Mouse (Mus musculus) lung, adult 2 months (tissue): ENCODE measurements around the gene Gm28305. TPM values are rescaled to one million over a fixed set of nuclear protein-coding genes. Genes with fewer than 3 reads are reported as not detected.

Experiments
- DNase-seq: peaks from one replicate; pipeline ENCODE4 v3.0.0; 2022
- H3K4me1 ChIP-seq: fragments of 200-500 bp; 2 replicates; pipeline ENCODE4 v1.6.1; 2011; ENCODE audit warnings: low read length; ENCODE audit not compliant: control insufficient read depth, insufficient read depth
- H3K4me3 ChIP-seq: fragments of 200-500 bp; replicated peaks from 2 replicates; pipeline ENCODE3; 2011; ENCODE audit warnings: low read depth, mild to moderate bottlenecking, control low read depth, low read length; ENCODE audit errors: extremely low read depth
- CTCF ChIP-seq: fragments of 200-500 bp; IDR thresholded peaks from 2 replicates; pipeline ENCODE4 v1.5.1; 2011; ENCODE audit warnings: mild to moderate bottlenecking, low read length, control low read depth; ENCODE audit not compliant: insufficient read depth
- POLR2A ChIP-seq: fragments of 200-500 bp; IDR thresholded peaks from 2 replicates; pipeline ENCODE4 v1.6.1; 2011; ENCODE audit warnings: low read depth, mild to moderate bottlenecking, control low read depth, low read length, borderline replicate concordance; ENCODE audit errors: extremely low read depth
- WGBS: fragments of 180-500 bp; shearing (Covaris S2); methylation state at CpG from one replicate; pipeline ENCODE4 v1.1.7; 2018; 5-methylcytosine and 5-hydroxymethylcytosine counted together
- polyA plus RNA-seq: library from polyadenylated mRNA; depleted of rRNA; stranded (reverse); fragments of >200 nt; gene quantifications from 2 replicates; pipeline ENCODE4 v1.2.3, GENCODE M21; 2012; rRNA removed

Gene Gm28305
- polyA plus RNA-seq, 1 experiment, result not detected

DNA sequence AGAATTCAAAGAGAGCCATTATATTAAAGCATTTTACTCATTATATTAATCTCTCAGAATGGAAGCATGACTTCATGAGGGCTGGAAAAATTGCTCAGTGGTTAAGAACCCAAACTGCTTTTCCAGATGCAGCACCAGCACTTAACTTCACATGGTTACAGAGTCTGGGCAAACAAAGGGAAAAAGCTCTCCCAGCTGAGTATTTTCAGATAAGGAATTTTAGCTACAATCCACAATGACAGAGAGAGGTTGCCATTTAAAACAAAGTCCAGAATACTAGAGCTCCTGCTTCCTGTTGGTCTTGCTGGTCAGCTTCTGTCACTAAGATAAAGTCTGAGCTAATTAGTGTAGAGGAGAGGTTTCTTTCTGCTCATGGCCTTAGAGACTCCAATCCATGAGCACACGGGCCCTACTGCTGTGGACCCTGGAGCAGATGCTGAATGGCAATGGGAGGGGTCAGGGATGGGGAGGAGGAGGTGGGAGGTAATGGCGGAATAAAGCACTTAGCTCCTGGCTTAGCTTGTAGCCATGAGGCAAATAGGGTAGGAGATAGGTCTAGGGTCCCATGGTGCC is 68.2 kb downstream of the Gm28305 start:
- WGBS, result 80% methylated on average over 2 of the region's 2 CpGs
- H3K4me3 ChIP-seq, result no peak overlapping the region
- no peak for DNase-seq
- no peaks in the 10 kb centered on the region for H3K4me1 ChIP-seq
- TF ChIP-seq POLR2A (no peak), CTCF (no peak)

DNA sequence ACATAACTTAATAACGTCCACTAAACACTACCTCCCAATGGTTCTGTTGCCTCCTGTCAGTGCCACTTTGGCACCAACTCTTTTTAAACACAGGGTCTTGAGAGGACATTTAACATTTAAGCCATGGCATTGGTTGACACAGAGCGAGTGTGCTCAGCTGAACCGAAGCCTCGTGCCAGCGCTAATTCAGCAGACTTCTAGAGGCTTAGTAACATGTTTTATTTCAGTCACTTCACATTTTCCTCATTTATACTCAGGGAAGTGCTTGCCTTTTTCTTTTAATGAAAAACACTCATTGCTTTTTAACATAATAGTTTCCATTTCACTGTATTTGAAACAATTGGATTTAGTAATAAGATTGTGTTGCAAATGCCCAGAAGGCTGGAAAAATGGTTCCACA is 68.7 kb downstream of the Gm28305 start:
- WGBS, result 89% methylated on average over 5 of the region's 5 CpGs
- no peak for DNase-seq
- no peak for TF ChIP-seq CTCF
- no peak for TF ChIP-seq POLR2A

DNA sequence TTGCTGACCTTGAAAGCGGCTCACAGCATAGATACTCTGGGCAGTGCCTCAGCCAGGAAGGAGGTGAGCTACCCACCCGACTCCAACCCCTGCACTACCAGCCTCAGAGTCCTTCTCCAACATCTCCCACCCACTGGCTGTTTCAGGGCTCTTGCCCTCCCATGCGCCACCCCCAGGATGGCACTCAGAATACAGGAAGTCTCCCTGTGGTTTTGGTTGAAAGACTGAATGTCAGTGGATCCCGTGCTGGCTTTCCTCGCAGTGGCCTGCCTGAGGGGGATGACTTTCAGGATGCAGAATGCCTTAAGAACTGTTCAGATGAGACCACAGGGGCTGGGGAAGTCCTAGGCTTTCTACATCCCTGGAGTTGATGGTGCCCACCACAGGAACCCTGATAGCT is 82.6 kb downstream of the Gm28305 start:
- TF ChIP-seq CTCF, result no peak
- TF ChIP-seq POLR2A, result no peak
- WGBS, result 60% methylated on average over 5 of the region's 5 CpGs
- Histone ChIP-seq H3K4me3 (no peak overlapping the region), H3K4me1 (no peaks in the 10 kb centered on the region)
- DNase-seq, result no peak

More for the DNA sequence above, 68.7 kb downstream of the Gm28305 start:
- Histone ChIP-seq H3K4me3 (no peak overlapping the region), H3K4me1 (no peaks in the 10 kb centered on the region)

DNA sequence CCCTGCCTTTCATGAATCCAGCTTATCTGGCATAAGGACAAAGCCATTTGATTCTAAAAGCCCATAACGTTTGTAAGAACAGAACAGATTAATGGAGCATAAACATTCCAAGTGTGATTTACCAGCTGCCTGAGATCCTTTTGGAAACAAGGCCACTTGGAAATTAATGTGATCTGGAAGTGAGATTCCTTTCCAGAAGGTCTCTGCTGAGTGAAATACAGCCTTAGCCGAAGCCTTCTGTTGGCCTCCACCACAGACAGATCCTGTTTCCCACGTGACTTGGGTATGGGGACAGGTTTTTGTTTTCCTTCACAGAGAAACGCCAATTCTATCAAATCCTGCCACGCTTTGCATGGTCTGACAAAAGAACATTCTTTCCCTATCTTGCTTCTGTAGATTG is 83.2 kb downstream of the Gm28305 start:
- no peak for DNase-seq
- Histone ChIP-seq H3K4me1 (no peaks in the 10 kb centered on the region), H3K4me3 (no peak overlapping the region)
- TF ChIP-seq POLR2A, result no peak
- no peak for TF ChIP-seq CTCF
- 46% methylated on average over 5 of the region's 5 CpGs for WGBS

Other genes with a start within 250 kb of the Gm28305 start
- 8.4 and 9.1 TPM in 2 replicates for gene Nphp3, start 38.1 kb upstream of the Gm28305 start, polyA plus RNA-seq
- 13.5 and 19.2 TPM in 2 replicates for gene Uba5, start 22.5 kb downstream of the Gm28305 start, polyA plus RNA-seq
- 19.0 and 24.3 TPM in 2 replicates for gene Acad11, start 22.7 kb downstream of the Gm28305 start, polyA plus RNA-seq
- gene Ackr4, start 86.3 kb downstream of the Gm28305 start, polyA plus RNA-seq, result 8.2 and 15.3 TPM in 2 replicates
- 19.4 and 21.3 TPM in 2 replicates for gene Dnajc13, start 222.3 kb downstream of the Gm28305 start, polyA plus RNA-seq